8 mouse cellular contexts compared by ENCODE assay signal in the genomic region with DNA sequence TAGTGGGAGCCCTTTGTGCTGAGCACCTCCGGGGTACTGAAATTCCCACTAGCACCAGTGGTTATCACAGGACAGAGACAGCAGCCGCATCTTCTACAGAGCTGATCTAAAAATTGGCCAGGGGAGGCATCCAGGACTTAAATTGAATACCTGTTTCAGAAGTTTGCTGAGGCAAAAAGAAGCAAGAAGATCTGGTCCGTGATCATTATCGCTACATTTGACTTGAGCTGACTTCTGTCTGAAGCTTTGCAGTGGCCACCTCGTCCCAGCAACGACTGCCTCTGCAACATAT.
DNase-seq lines count a peak whose midpoint lies in the region; ATAC-seq and TF ChIP-seq lines count a peak whose summit lies in the region.

No protein-coding gene starts in this region.

- peak overlapping the region; percentile 75; the same call in 1 of the 2 replicates for H3K9ac ChIP-seq in heart, embryonic 13.5 days
- H3K9ac ChIP-seq in ES-Bruce4 (ENCODE audit: low read depth, poor library complexity, severe bottlenecking): no peak overlapping the region

- H3K4me2 ChIP-seq in heart, embryonic 13.5 days: peak overlapping the region; percentile 83

- H3K36me3 ChIP-seq in heart, embryonic 13.5 days: no peaks in the 10 kb centered on the region
- no peaks in the 10 kb centered on the region for H3K36me3 ChIP-seq in ES-Bruce4 (ENCODE audit: control insufficient read depth, insufficient read depth, low read length, poor library complexity, severe bottlenecking)
- no peaks in the 10 kb centered on the region for H3K36me3 ChIP-seq in hindbrain, embryonic 10.5 days
- H3K36me3 ChIP-seq in midbrain, embryonic 10.5 days: no peaks in the 10 kb centered on the region

- TF ChIP-seq EP300 in ES-Bruce4 (IDR thresholded peaks at IDR 0.05; ENCODE audit: insufficient read depth, low read depth, low read length): no peak

- H3K4me1 ChIP-seq in heart, embryonic 13.5 days: peaks cover 17% of the 10 kb centered on the region
- peaks cover 2% of the 10 kb centered on the region for H3K4me1 ChIP-seq in ES-Bruce4 (ENCODE audit: control insufficient read depth, insufficient read depth, low read length)
- peaks cover 31% of the 10 kb centered on the region for H3K4me1 ChIP-seq in hindbrain, embryonic 10.5 days (replicated peaks)
- peaks cover 32% of the 10 kb centered on the region for H3K4me1 ChIP-seq in midbrain, embryonic 10.5 days

- ATAC-seq in heart, embryonic 13.5 days (ENCODE audit: extremely low read depth, insufficient number of reproducible peaks, low FRiP score, low TSS enrichment): no peak
- no peak for ATAC-seq in granulocyte monocyte progenitor cell, adult 5-6 weeks (replicated peaks; ENCODE audit: poor library complexity, severe bottlenecking)

- 23% methylated on average over 6 of the region's 6 CpGs for WGBS in heart, embryonic 13.5 days
- WGBS in hindbrain, embryonic 10.5 days: 19% methylated on average over 6 of the region's 6 CpGs
- WGBS in midbrain, embryonic 10.5 days: 20% methylated on average over 6 of the region's 6 CpGs

- TF ChIP-seq POLR2A in ES-Bruce4 (IDR thresholded peaks at IDR 0.05; ENCODE audit: insufficient read depth, low read length): no peak

- H3K27me3 ChIP-seq in heart, embryonic 13.5 days (replicated peaks): peaks cover 9% of the 10 kb centered on the region
- H3K27me3 ChIP-seq in ES-Bruce4 (ENCODE audit: control insufficient read depth, insufficient read depth, low read length, poor library complexity, severe bottlenecking): no peaks in the 10 kb centered on the region
- peaks cover 11% of the 10 kb centered on the region; the same call in 1 of the 2 replicates for H3K27me3 ChIP-seq in hindbrain, embryonic 10.5 days (ENCODE audit: insufficient read depth, poor library complexity, severe bottlenecking)
- peaks cover 12% of the 10 kb centered on the region for H3K27me3 ChIP-seq in midbrain, embryonic 10.5 days (ENCODE audit: low read depth, poor library complexity, severe bottlenecking)

- H3K4me3 ChIP-seq in heart, embryonic 13.5 days: peak overlapping the region; percentile 55
- 0 out of 2 replicates have a peak overlapping the region, but pooled peaks have one; percentile 6 for H3K4me3 ChIP-seq in ES-Bruce4 (ENCODE audit: low read depth, low read length)
- H3K4me3 ChIP-seq in hindbrain, embryonic 10.5 days: peak overlapping the region; percentile 53
- H3K4me3 ChIP-seq in midbrain, embryonic 10.5 days: peak overlapping the region; percentile 56

- H3K27ac ChIP-seq in heart, embryonic 13.5 days (replicated peaks): peak overlapping the region; percentile 78
- H3K27ac ChIP-seq in ES-Bruce4 (ENCODE audit: insufficient read depth, low read length): no peak overlapping the region
- H3K27ac ChIP-seq in hindbrain, embryonic 10.5 days: peak overlapping the region; percentile 89
- H3K27ac ChIP-seq in midbrain, embryonic 10.5 days (replicated peaks): peak overlapping the region; percentile 91

- no peak for DNase-seq in heart, adult 9 months (ENCODE audit: low spot score in 2 of 2)
- DNase-seq in hindbrain, embryonic 10.5 days (ENCODE audit: low spot score): no peak
- no peak for DNase-seq in midbrain, embryonic 10.5 days (ENCODE audit: low spot score)
- DNase-seq in thymus, postnatal 25 days: no peak
- no peak for DNase-seq in right cerebral cortex, postnatal 14 days

- no peak for TF ChIP-seq CTCF in ES-Bruce4 (IDR thresholded peaks at IDR 0.05; ENCODE audit: low read depth, low read length)

- H3K9me3 ChIP-seq in heart, embryonic 13.5 days: no peaks in the 10 kb centered on the region
- H3K9me3 ChIP-seq in ES-Bruce4 (replicated peaks; ENCODE audit: control insufficient read depth, insufficient read depth, low read length, poor library complexity, severe bottlenecking): no peaks in the 10 kb centered on the region
- no peaks in the 10 kb centered on the region for H3K9me3 ChIP-seq in hindbrain, embryonic 10.5 days
- H3K9me3 ChIP-seq in midbrain, embryonic 10.5 days (replicated peaks): no peaks in the 10 kb centered on the region

Comparison
In these comparisons a context has a peak if more than half of its experiments do, and no peak if none do; other contexts are left out.
1. H3K4me3 ChIP-seq: peak in every context shown above with its lines; median percentile 56 in midbrain, embryonic 10.5 days; 55 in heart, embryonic 13.5 days; 53 in hindbrain, embryonic 10.5 days; 6 in ES-Bruce4.